Mouse (Mus musculus) embryonic stem cell, embryonic (primary cell): ENCODE data around the gene Serpine1.

Experiments used
- CTCF ChIA-PET, 4 experiments: fragments of 300-600 bp in 2 of 4; fragments of 350-600 bp in 2 of 4; sonication (Branson Sonifier 250); formaldehyde crosslinking; loops; one replicate each; lab custom pipeline; 2022; ENCODE audit warnings: inconsistent platforms in 2 of 4; lab: Charles Lee
- POLR2A ChIA-PET, 4 experiments: fragments of 300-600 bp in 2 of 4; fragments of 350-600 bp in 2 of 4; sonication (Branson Sonifier 250); formaldehyde crosslinking; loops; one replicate each; lab custom pipeline; 2022; ENCODE audit warnings: antibody characterized with exemption in 4 of 4, inconsistent platforms in 1 of 4; lab: Charles Lee

Gene Serpine1

GRCm38 (mm10) chr5:137103969-137104368 lies 31.9 kb upstream of the Serpine1 start:
- CTCF ChIA-PET = interaction anchor here (0.6 to 2.7 kb wide), 30 partner anchors 8 to 472 kb away, joined by 3 to 11 read pairs (median 3); partner anchors contain the start of genes Ache (in 1 of the 4), Cldn15 (in 1 of the 4), Col26a1 (in 1 of the 4) and Ift22 (in 1 of the 4)
- POLR2A ChIA-PET = interaction anchor here in 2 of 4 experiments (0.7 to 2.0 kb wide), 16 partner anchors 9 to 199 kb away, joined by 3 to 9 read pairs (median 4); partner anchors contain the start of genes Ap1s1 (in 1 of the 2), Fis1 (in 1 of the 2), Plod3 (in 1 of the 2) and Serpine1 (in 1 of the 2)

GRCm38 (mm10) chr5:137102575-137103522 lies 30.8 kb upstream of the Serpine1 start:
- CTCF ChIA-PET = interaction anchor here in 3 of 4 experiments (0.6 to 2.7 kb wide), 21 partner anchors 9 to 336 kb away, joined by 3 to 11 read pairs (median 4); partner anchors contain the start of genes Ache (in 1 of the 3) and Cldn15 (in 1 of the 3)
- POLR2A ChIA-PET = interaction anchor here (0.5 to 2.0 kb wide), 38 partner anchors 8 to 1092 kb away, joined by 3 to 8 read pairs (median 3); partner anchors contain the start of genes Ap1s1 (in 2 of the 4), Fis1 (in 2 of the 4), Serpine1 (in 2 of the 4) and Pop7 (in 1 of the 4)

GRCm38 (mm10) chr5:137102078-137102477 lies 30.0 kb upstream of the Serpine1 start:
- CTCF ChIA-PET = interaction anchor here in 3 of 4 experiments (0.7 to 2.7 kb wide), 12 partner anchors 9 to 173 kb away, joined by 3 to 11 read pairs (median 4); partner anchors contain the start of gene Cldn15 (in 1 of the 3)
- POLR2A ChIA-PET = interaction anchor here (0.6 to 2.0 kb wide), 28 partner anchors 11 to 400 kb away, joined by 3 to 7 read pairs (median 3); partner anchors contain the start of genes Ap1s1 (in 2 of the 4), Serpine1 (in 2 of the 4), Fis1 (in 1 of the 4) and Pop7 (in 1 of the 4)

- POLR2A ChIA-PET = interaction anchor here in 1 of 4 experiments (0.7 kb wide), 1 partner anchor 55 kb away, joined by 3 read pairs; the partner anchor contains the start of gene Ap1s1
Measured at GRCm38 (mm10) chr5:137100660-137101059, 28.6 kb upstream of the Serpine1 start.

GRCm38 (mm10) chr5:137098418-137098817 lies 26.4 kb upstream of the Serpine1 start:
- POLR2A ChIA-PET = interaction anchor here in 1 of 4 experiments (0.8 kb wide), 1 partner anchor 24 kb away, joined by 3 read pairs; no protein-coding TSS in a partner anchor
- CTCF ChIA-PET = interaction anchor here in 2 of 4 experiments (0.6 to 1.2 kb wide), 3 partner anchors 86 to 361 kb away, joined by 3 to 4 read pairs (median 4); no protein-coding TSS in a partner anchor

More at GRCm38 (mm10) chr5:137100660-137101059, 28.6 kb upstream of the Serpine1 start:
- CTCF ChIA-PET = no interaction called here

- ChIA-PET CTCF (interaction anchor here in 1 of 4 experiments (1.4 kb wide), 1 partner anchor 8 kb away, joined by 4 read pairs; no protein-coding TSS in a partner anchor), POLR2A (interaction anchor here in 2 of 4 experiments (0.6 to 0.9 kb wide), 2 partner anchors 8 to 198 kb away, joined by 3 to 4 read pairs; no protein-coding TSS in a partner anchor)
Measured at GRCm38 (mm10) chr5:137096037-137096436, 24.0 kb upstream of the Serpine1 start.

- ChIA-PET POLR2A (interaction anchor here in 1 of 4 experiments (1.2 kb wide), 1 partner anchor 8 kb away, joined by 4 read pairs; no protein-coding TSS in a partner anchor), CTCF (interaction anchor here in 2 of 4 experiments (0.9 to 1.4 kb wide), 2 partner anchors 9 to 19 kb away, joined by 3 to 4 read pairs; no protein-coding TSS in a partner anchor)
Measured at GRCm38 (mm10) chr5:137095135-137095534, 23.1 kb upstream of the Serpine1 start.

- ChIA-PET POLR2A (no interaction called here), CTCF (interaction anchor here in 3 of 4 experiments (0.6 to 1.0 kb wide), 5 partner anchors 9 to 525 kb away, joined by 3 read pairs; no protein-coding TSS in a partner anchor)
Measured at GRCm38 (mm10) chr5:137093720-137094119, 21.7 kb upstream of the Serpine1 start.

GRCm38 (mm10) chr5:137091560-137091959 lies 19.5 kb upstream of the Serpine1 start:
- CTCF ChIA-PET = interaction anchor here in 1 of 4 experiments (0.8 kb wide), 1 partner anchor 11 kb away, joined by 3 read pairs; no protein-coding TSS in a partner anchor

GRCm38 (mm10) chr5:137090870-137091269 lies 18.8 kb upstream of the Serpine1 start:
- ChIA-PET CTCF (interaction anchor here in 2 of 4 experiments (0.6 to 0.8 kb wide), 3 partner anchors 19 to 69 kb away, joined by 3 to 5 read pairs (median 3); partner anchors contain the start of gene Serpine1 (in 1 of the 2)), POLR2A (interaction anchor here in 3 of 4 experiments (0.7 to 1.4 kb wide), 7 partner anchors 11 to 39 kb away, joined by 3 to 6 read pairs (median 3); partner anchors contain the start of gene Serpine1 (in 1 of the 3))

More at GRCm38 (mm10) chr5:137091560-137091959, 19.5 kb upstream of the Serpine1 start:
- POLR2A ChIA-PET = interaction anchor here in 2 of 4 experiments (1.0 to 1.2 kb wide), 3 partner anchors 11 to 22 kb away, joined by 3 to 4 read pairs (median 3); no protein-coding TSS in a partner anchor

GRCm38 (mm10) chr5:137087410-137087809 lies 15.3 kb upstream of the Serpine1 start:
- ChIA-PET POLR2A (interaction anchor here in 1 of 4 experiments (1.0 kb wide), 1 partner anchor 9 kb away, joined by 3 read pairs; no protein-coding TSS in a partner anchor), CTCF (interaction anchor here in 1 of 4 experiments (0.7 kb wide), 1 partner anchor 27 kb away, joined by 3 read pairs; no protein-coding TSS in a partner anchor)

GRCm38 (mm10) chr5:137085731-137086130 lies 13.7 kb upstream of the Serpine1 start:
- ChIA-PET POLR2A (interaction anchor here in 1 of 4 experiments (0.6 kb wide), 1 partner anchor 15 kb away, joined by 3 read pairs; no protein-coding TSS in a partner anchor), CTCF (interaction anchor here in 1 of 4 experiments (1.4 kb wide), 1 partner anchor 18 kb away, joined by 3 read pairs; no protein-coding TSS in a partner anchor)

GRCm38 (mm10) chr5:137085021-137085420 lies 13.0 kb upstream of the Serpine1 start:
- ChIA-PET CTCF (interaction anchor here in 1 of 4 experiments (1.4 kb wide), 1 partner anchor 19 kb away, joined by 3 read pairs; no protein-coding TSS in a partner anchor), POLR2A (interaction anchor here in 2 of 4 experiments (0.6 to 1.4 kb wide), 2 partner anchors 12 to 384 kb away, joined by 4 to 5 read pairs; partner anchors contain the start of gene Serpine1 (in 1 of the 2))

- ChIA-PET CTCF (interaction anchor here in 2 of 4 experiments (0.5 to 0.8 kb wide), 3 partner anchors 34 to 321 kb away, joined by 3 to 11 read pairs (median 3); no protein-coding TSS in a partner anchor), POLR2A (interaction anchor here in 2 of 4 experiments (0.9 to 2.0 kb wide), 5 partner anchors 9 to 53 kb away, joined by 3 to 12 read pairs (median 3); partner anchors contain the start of gene Serpine1 (in 2 of the 2))
Measured at GRCm38 (mm10) chr5:137083051-137083450, 11.0 kb upstream of the Serpine1 start.

GRCm38 (mm10) chr5:137079849-137080248 lies 7.8 kb upstream of the Serpine1 start:
- POLR2A ChIA-PET = interaction anchor here in 3 of 4 experiments (0.6 to 1.2 kb wide), 5 partner anchors 10 to 1948 kb away, joined by 3 to 4 read pairs (median 3); no protein-coding TSS in a partner anchor
- CTCF ChIA-PET = interaction anchor here in 2 of 4 experiments (0.6 to 0.7 kb wide), 3 partner anchors 20 to 511 kb away, joined by 3 to 5 read pairs (median 3); no protein-coding TSS in a partner anchor

GRCm38 (mm10) chr5:137078616-137079015 lies 6.5 kb upstream of the Serpine1 start:
- POLR2A ChIA-PET = interaction anchor here in 2 of 4 experiments (0.6 to 1.0 kb wide), 4 partner anchors 9 to 126 kb away, joined by 3 to 5 read pairs (median 3); partner anchors contain the start of gene Ap1s1 (in 1 of the 2)

More at GRCm38 (mm10) chr5:137078616-137079015, 6.5 kb upstream of the Serpine1 start:
- CTCF ChIA-PET = no interaction called here
